12 mouse cellular contexts compared by ENCODE assay signal in the genomic region with DNA sequence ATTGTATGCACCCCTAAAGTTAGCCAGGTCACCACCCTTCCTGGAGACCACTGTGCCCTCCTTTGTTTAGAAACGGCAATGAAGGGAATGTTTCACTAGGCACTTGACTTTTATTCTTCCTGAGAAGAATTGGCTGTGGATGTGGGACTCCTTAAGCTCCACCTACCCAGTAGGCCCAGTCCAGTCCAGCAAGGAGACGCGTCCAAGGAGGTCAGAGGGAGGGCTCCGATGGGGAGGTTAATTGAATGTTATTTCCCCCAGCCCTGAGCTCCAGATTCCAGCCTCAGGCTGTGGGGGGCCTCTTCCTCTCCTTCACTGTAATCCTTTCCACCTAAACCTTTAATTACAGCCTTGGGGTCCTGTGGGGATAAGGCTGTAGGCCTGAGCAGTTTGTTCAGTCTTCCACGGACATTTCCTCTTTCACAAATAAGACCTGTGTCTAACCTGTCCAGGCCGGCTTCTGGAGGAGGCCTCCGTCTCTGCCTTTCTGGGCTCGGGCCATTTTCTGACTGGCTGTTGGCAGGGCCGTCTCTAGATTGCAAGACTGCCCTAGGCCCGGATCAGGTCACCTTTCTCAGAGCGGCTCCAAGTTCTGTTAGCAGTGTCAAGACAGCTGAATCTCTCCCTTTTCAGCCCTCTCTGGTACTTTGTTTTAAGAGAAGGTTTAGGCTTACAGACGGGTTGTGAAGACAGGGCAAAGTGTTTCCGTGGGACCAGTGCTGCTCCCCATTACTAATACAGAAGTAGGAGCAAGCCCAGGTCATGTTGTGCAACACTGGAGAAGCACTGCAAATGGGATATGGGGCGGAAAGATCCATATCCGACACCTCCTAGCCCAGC. TPM values are rescaled to one million over a fixed set of nuclear protein-coding genes. Genes with fewer than 3 reads are reported as not detected.
DNase-seq lines count a peak whose midpoint lies in the region; ATAC-seq lines count a peak whose summit lies in the region.
"Had no signal": no experiment of that assay in that cellular context is flagged by ENCODE, and none has a peak within 500 bp of the region (broad histone marks: within the 10 kb centered on the region; RNA-seq: fewer than 3 reads in every experiment).

No protein-coding gene starts in this region.

- H3K27ac ChIP-seq in stomach, embryonic 16.5 days (ENCODE audit: low read length) = no peak overlapping the region
- H3K27ac ChIP-seq: liver, embryonic 15.5 days had no signal

- H3K4me2 ChIP-seq in stomach, embryonic 16.5 days (ENCODE audit: low read depth, low read length) = no peak overlapping the region
- H3K4me2 ChIP-seq: liver, embryonic 15.5 days; midbrain, embryonic 11.5 days had no signal

- no peaks in the 10 kb centered on the region for H3K4me1 ChIP-seq in stomach, embryonic 16.5 days (ENCODE audit: control insufficient read depth, insufficient read depth, low read length)

- no peak for ATAC-seq in stomach, embryonic 16.5 days (ENCODE audit: insufficient read depth, low FRiP score)
- ATAC-seq in granulocyte monocyte progenitor cell, adult 5-6 weeks (replicated peaks; ENCODE audit: poor library complexity, severe bottlenecking) = no peak

- H3K9ac ChIP-seq in stomach, embryonic 16.5 days (ENCODE audit: low read length) = 0 out of 2 replicates have a peak overlapping the region, but pooled peaks have one; percentile 23
- H3K9ac ChIP-seq: liver, embryonic 15.5 days had no signal

- 81% methylated on average over 15 of the region's 15 CpGs for WGBS in stomach, embryonic 16.5 days

- H3K27me3 ChIP-seq in stomach, embryonic 16.5 days (ENCODE audit: control insufficient read depth, insufficient read depth, low read length) = no peaks in the 10 kb centered on the region
- H3K27me3 ChIP-seq: liver, embryonic 15.5 days had no signal

- DNase-seq in gastrocnemius, adult 18-20 months (ENCODE audit: low spot score) = peak; percentile 80
- DNase-seq in gastrocnemius, postnatal 4 days (ENCODE audit: low spot score in 2 of 2) = no peak
- peak; percentile 27 to 32 for DNase-seq in lung, adult 18-20 months
- no peak for DNase-seq in lung, postnatal 36 days
- DNase-seq in gastrocnemius, postnatal 10 days = peak; percentile 60
- DNase-seq in spleen, postnatal 36 days (ENCODE audit: low spot score in 2 of 2) = no peak

- peaks cover 2% of the 10 kb centered on the region; the same call in 1 of the 2 replicates for H3K36me3 ChIP-seq in stomach, embryonic 16.5 days (ENCODE audit: control insufficient read depth, insufficient read depth, low read length)

- no peak overlapping the region for H3K4me3 ChIP-seq in stomach, embryonic 16.5 days (replicated peaks; ENCODE audit: low read length)
- H3K4me3 ChIP-seq: liver, embryonic 15.5 days had no signal

- no peaks in the 10 kb centered on the region for H3K9me3 ChIP-seq in stomach, embryonic 16.5 days (replicated peaks; ENCODE audit: control insufficient read depth, low read length)
- H3K9me3 ChIP-seq: liver, embryonic 15.5 days had no signal

RNA-seq across cellular contexts. Expression of gene Cox8b, which starts 2.0 kb away (rescaled TPM):
- total RNA-seq in gastrocnemius, adult 18-20 months (2021) = 1,000 to 10,000 TPM; 2,037 to 2,233 TPM
- 100 to 1,000 TPM; 754 to 792 TPM for total RNA-seq in gastrocnemius, postnatal 4 days (2021)
- 1,000 to 10,000 TPM in 1 of 2 experiments, 100 to 1,000 TPM in 1; 998 to 1,003 TPM for total RNA-seq in gastrocnemius, postnatal 10 days (2021)
- 1.3 and 19.4 TPM in 2 replicates for polyA plus RNA-seq in stomach, embryonic 16.5 days (2015; fragmentation: Nextera tagmentation; extraction: Ambion mirVana)
- total RNA-seq in granulocyte monocyte progenitor cell, adult 5-6 weeks (2014; fragmentation: Nextera tagmentation) = not detected in 2 replicates
- total RNA-seq in granulocyte monocyte progenitor cell, adult 5-6 weeks (2017) = not detected in 2 replicates
- polyA plus RNA-seq: midbrain, embryonic 11.5 days; testis, adult 2 months had no signal

RNA-seq across cellular contexts. Expression of gene Nlrp6, which starts 18.4 kb away (rescaled TPM):
- not detected for total RNA-seq in gastrocnemius, adult 18-20 months (2021)
- under 1 TPM in 1 of 2 experiments, not detected in 1; 0.08 TPM for total RNA-seq in gastrocnemius, postnatal 4 days (2021)
- not detected for total RNA-seq in gastrocnemius, postnatal 10 days (2021)
- 9.9 and 10.0 TPM in 2 replicates for polyA plus RNA-seq in stomach, embryonic 16.5 days (2015; fragmentation: Nextera tagmentation; extraction: Ambion mirVana)
- not detected in 2 replicates for total RNA-seq in granulocyte monocyte progenitor cell, adult 5-6 weeks (2014; fragmentation: Nextera tagmentation)
- total RNA-seq in granulocyte monocyte progenitor cell, adult 5-6 weeks (2017) = not detected in 2 replicates
- total RNA-seq: heart, postnatal 14 days had no signal

RNA-seq across cellular contexts. Expression of gene Sirt3, which starts 20.1 kb away (rescaled TPM):
- 10 to 100 TPM; 22.5 to 25.5 TPM for total RNA-seq in gastrocnemius, adult 18-20 months (2021)
- total RNA-seq in gastrocnemius, postnatal 4 days (2021) = 10 to 100 TPM; 16.4 to 18.9 TPM
- 10 to 100 TPM; 16.3 to 19.1 TPM for total RNA-seq in gastrocnemius, postnatal 10 days (2021)
- polyA plus RNA-seq in stomach, embryonic 16.5 days (2015; fragmentation: Nextera tagmentation; extraction: Ambion mirVana) = 24.0 and 27.4 TPM in 2 replicates
- total RNA-seq in granulocyte monocyte progenitor cell, adult 5-6 weeks (2014; fragmentation: Nextera tagmentation) = 66.7 and 71.3 TPM in 2 replicates
- 28.7 and 32.7 TPM in 2 replicates for total RNA-seq in granulocyte monocyte progenitor cell, adult 5-6 weeks (2017)

RNA-seq across cellular contexts. Expression of gene Psmd13, which starts 20.5 kb away (rescaled TPM):
- total RNA-seq in gastrocnemius, adult 18-20 months (2021) = 10 to 100 TPM; 83.0 to 87.8 TPM
- total RNA-seq in gastrocnemius, postnatal 4 days (2021) = 100 to 1,000 TPM; 120 to 129 TPM
- total RNA-seq in gastrocnemius, postnatal 10 days (2021) = 100 to 1,000 TPM; 104 to 105 TPM
- 189 and 193 TPM in 2 replicates for polyA plus RNA-seq in stomach, embryonic 16.5 days (2015; fragmentation: Nextera tagmentation; extraction: Ambion mirVana)
- 111 and 117 TPM in 2 replicates for total RNA-seq in granulocyte monocyte progenitor cell, adult 5-6 weeks (2014; fragmentation: Nextera tagmentation)
- total RNA-seq in granulocyte monocyte progenitor cell, adult 5-6 weeks (2017) = 229 and 237 TPM in 2 replicates

RNA-seq across cellular contexts. Expression of gene Pgghg, which starts 38.9 kb away (rescaled TPM):
- total RNA-seq in gastrocnemius, adult 18-20 months (2021) = 1 to 10 TPM; 2.2 to 3.4 TPM
- 10 to 100 TPM; 15.8 to 16.6 TPM for total RNA-seq in gastrocnemius, postnatal 4 days (2021)
- 10 to 100 TPM in 1 of 2 experiments, 1 to 10 TPM in 1; 7.6 to 13.1 TPM for total RNA-seq in gastrocnemius, postnatal 10 days (2021)
- 25.6 and 27.3 TPM in 2 replicates for polyA plus RNA-seq in stomach, embryonic 16.5 days (2015; fragmentation: Nextera tagmentation; extraction: Ambion mirVana)
- total RNA-seq in granulocyte monocyte progenitor cell, adult 5-6 weeks (2014; fragmentation: Nextera tagmentation) = 6.6 and 11.5 TPM in 2 replicates
- 6.9 and 7.8 TPM in 2 replicates for total RNA-seq in granulocyte monocyte progenitor cell, adult 5-6 weeks (2017)

Comparison
In these comparisons a context has a peak if more than half of its experiments do, and no peak if none do; other contexts are left out.
1. DNase-seq: peak in gastrocnemius, adult 18-20 months (single experiment), lung, adult 18-20 months (2 of 2) and gastrocnemius, postnatal 10 days (single experiment); none in gastrocnemius, postnatal 4 days (0 of 2), lung, postnatal 36 days (single experiment) and spleen, postnatal 36 days (0 of 2).
2. RNA of gene Cox8b, which starts 2.0 kb away (total RNA-seq): 2,037 to 2,233 TPM in gastrocnemius, adult 18-20 months, 998 to 1,003 TPM in gastrocnemius, postnatal 10 days and 754 to 792 TPM in gastrocnemius, postnatal 4 days; not detected in granulocyte monocyte progenitor cell, adult 5-6 weeks; every median in the first group is over 100 times any median in the second.